Mouse (Mus musculus): Measurements from ENCODE around the gene Nkrf. TPM values are rescaled to one million over a fixed set of nuclear protein-coding genes. Genes with fewer than 3 reads are reported as not detected.

Nkrf gene
- total RNA-seq (2014; rRNA removed) (12.8 and 15.0 TPM in 2 replicates), polyA plus RNA-seq (2015; fragmentation: Nextera tagmentation; extraction: Ambion mirVana) (15.3 and 15.4 TPM in 2 replicates)

GRCm38 (mm10) chrX:36902321-36903114, at the start of gene Nkrf:
TSS of gene Nkrf (minus strand) at chrX:36902899.
- H3K36me3 ChIP-seq (ENCODE audit: insufficient read depth, low read length), result no peaks in the 10 kb centered on the region
- peak within 1 kb of the TSS; percentile 82 for H3K27ac ChIP-seq
- ATAC-seq (peak; percentile 80), DNase-seq (ENCODE audit: low spot score) (peak; percentile 61)
- no peak for TF ChIP-seq CTCF (IDR thresholded peaks at IDR 0.05; ENCODE audit: low read depth)
- no peaks in the 10 kb centered on the region for H3K9me3 ChIP-seq (ENCODE audit: low read length)
- peak within 1 kb of the TSS; percentile 56 for H3K4me2 ChIP-seq (ENCODE audit: low read depth, low read length)
- H3K9ac ChIP-seq (replicated peaks; ENCODE audit: low read length), result peak within 1 kb of the TSS; percentile 56
- no peaks in the 10 kb centered on the region for H3K27me3 ChIP-seq (ENCODE audit: insufficient read depth, low read length)
- WGBS, result 34% methylated on average over 44 of the region's 47 CpGs
- peak within 1 kb of the TSS; percentile 51 for H3K4me3 ChIP-seq (ENCODE audit: low read length)
- no peaks in the 10 kb centered on the region for H3K4me1 ChIP-seq (ENCODE audit: insufficient read depth, low read length)

- Histone ChIP-seq H3K9me3 (ENCODE audit: low read length) (no peaks in the 10 kb centered on the region), H3K27me3 (ENCODE audit: insufficient read depth, low read length) (no peaks in the 10 kb centered on the region)
Observed at GRCm38 (mm10) chrX:36941106-36941505, 38.4 kb upstream of the Nkrf start.

GRCm38 (mm10) chrX:36939806-36940413, 37.2 kb upstream of the Nkrf start:
- no peak overlapping the region for H3K9ac ChIP-seq (replicated peaks; ENCODE audit: low read length)
- H3K36me3 ChIP-seq (ENCODE audit: insufficient read depth, low read length), result no peaks in the 10 kb centered on the region
- H3K27ac ChIP-seq, result no peak overlapping the region
- H3K27me3 ChIP-seq (ENCODE audit: insufficient read depth, low read length), result no peaks in the 10 kb centered on the region
- 72% methylated on average over 4 of the region's 4 CpGs for WGBS
- ATAC-seq (peak; percentile 59; the same call in 1 of the 2 replicates), DNase-seq (ENCODE audit: low spot score) (peak; percentile 59)
- H3K4me3 ChIP-seq (ENCODE audit: low read length), result no peak overlapping the region
- no peak for TF ChIP-seq CTCF (IDR thresholded peaks at IDR 0.05; ENCODE audit: low read depth)
- H3K9me3 ChIP-seq (ENCODE audit: low read length), result no peaks in the 10 kb centered on the region
- no peaks in the 10 kb centered on the region for H3K4me1 ChIP-seq (ENCODE audit: insufficient read depth, low read length)
- H3K4me2 ChIP-seq (ENCODE audit: low read depth, low read length), result no peak overlapping the region

More at GRCm38 (mm10) chrX:36941106-36941505, 38.4 kb upstream of the Nkrf start:
- no peaks in the 10 kb centered on the region for H3K4me1 ChIP-seq (ENCODE audit: insufficient read depth, low read length)
- H3K4me3 ChIP-seq (ENCODE audit: low read length), result no peak overlapping the region
- 70% methylated on average over 3 of the region's 3 CpGs for WGBS
- ATAC-seq (no peak), DNase-seq (ENCODE audit: low spot score) (no peak)
- H3K9ac ChIP-seq (replicated peaks; ENCODE audit: low read length), result no peak overlapping the region
- no peak overlapping the region for H3K4me2 ChIP-seq (ENCODE audit: low read depth, low read length)
- no peak for TF ChIP-seq CTCF (IDR thresholded peaks at IDR 0.05; ENCODE audit: low read depth)
- H3K36me3 ChIP-seq (ENCODE audit: insufficient read depth, low read length), result no peaks in the 10 kb centered on the region
- no peak overlapping the region for H3K27ac ChIP-seq

GRCm38 (mm10) chrX:36935326-36935966, 32.7 kb upstream of the Nkrf start:
- no peak overlapping the region for H3K27ac ChIP-seq
- no peak for ATAC-seq
- H3K4me3 ChIP-seq (ENCODE audit: low read length), result no peak overlapping the region
- no peak overlapping the region for H3K9ac ChIP-seq (replicated peaks; ENCODE audit: low read length)
- no peaks in the 10 kb centered on the region for H3K36me3 ChIP-seq (ENCODE audit: insufficient read depth, low read length)
- no peak for TF ChIP-seq CTCF (IDR thresholded peaks at IDR 0.05; ENCODE audit: low read depth)
- no peaks in the 10 kb centered on the region for H3K27me3 ChIP-seq (ENCODE audit: insufficient read depth, low read length)
- H3K4me1 ChIP-seq (ENCODE audit: insufficient read depth, low read length), result no peaks in the 10 kb centered on the region
- H3K9me3 ChIP-seq (ENCODE audit: low read length), result no peaks in the 10 kb centered on the region
- WGBS, result 72% methylated on average over 7 of the region's 7 CpGs
- no peak for DNase-seq (ENCODE audit: low spot score)
- no peak overlapping the region for H3K4me2 ChIP-seq (ENCODE audit: low read depth, low read length)

GRCm38 (mm10) chrX:36930574-36930973, 27.9 kb upstream of the Nkrf start:
- Histone ChIP-seq H3K36me3 (ENCODE audit: insufficient read depth, low read length) (no peaks in the 10 kb centered on the region), H3K27me3 (ENCODE audit: insufficient read depth, low read length) (no peaks in the 10 kb centered on the region), H3K4me1 (ENCODE audit: insufficient read depth, low read length) (no peaks in the 10 kb centered on the region), H3K27ac (no peak overlapping the region), H3K4me2 (ENCODE audit: low read depth, low read length) (no peak overlapping the region), H3K9ac (replicated peaks; ENCODE audit: low read length) (no peak overlapping the region), H3K4me3 (ENCODE audit: low read length) (no peak overlapping the region), H3K9me3 (ENCODE audit: low read length) (no peaks in the 10 kb centered on the region)
- TF ChIP-seq CTCF (IDR thresholded peaks at IDR 0.05; ENCODE audit: low read depth), result peak; percentile 52
- DNase-seq (ENCODE audit: low spot score), result peak; percentile 22
- ATAC-seq, result no peak
- 37% methylated on average over 1 of the region's 1 CpGs for WGBS

- ATAC-seq, result no peak
- H3K4me3 ChIP-seq (ENCODE audit: low read length), result no peak overlapping the region
- H3K4me2 ChIP-seq (ENCODE audit: low read depth, low read length), result no peak overlapping the region
- no peak overlapping the region for H3K27ac ChIP-seq
- H3K36me3 ChIP-seq (ENCODE audit: insufficient read depth, low read length), result no peaks in the 10 kb centered on the region
- no peak for TF ChIP-seq CTCF (IDR thresholded peaks at IDR 0.05; ENCODE audit: low read depth)
- no peak overlapping the region for H3K9ac ChIP-seq (replicated peaks; ENCODE audit: low read length)
- no peaks in the 10 kb centered on the region for H3K9me3 ChIP-seq (ENCODE audit: low read length)
- 62% methylated on average over 4 of the region's 4 CpGs for WGBS
- H3K4me1 ChIP-seq (ENCODE audit: insufficient read depth, low read length), result no peaks in the 10 kb centered on the region
- no peak for DNase-seq (ENCODE audit: low spot score)
- H3K27me3 ChIP-seq (ENCODE audit: insufficient read depth, low read length), result no peaks in the 10 kb centered on the region
Observed at GRCm38 (mm10) chrX:36929694-36930093, 27.0 kb upstream of the Nkrf start.

Measured in hindbrain, postnatal 0 days (tissue).